Mouse (Mus musculus): ENCODE data around the gene Ypel4. TPM values are rescaled to one million over a fixed set of nuclear protein-coding genes. Genes with fewer than 3 reads are reported as not detected.

Gene Ypel4
- polyA plus RNA-seq, 1 experiment from 2014 or later, result 10.0 TPM

GRCm38 (mm10) chr2:84735346-84735920 is 1.6 kb downstream of the Ypel4 start:
- 0 out of 2 replicates have a peak overlapping the region, but pooled peaks have one; percentile 24 for H3K27ac ChIP-seq (ENCODE audit: low read depth, low read length)
- H3K4me3 ChIP-seq (ENCODE audit: low read length), result peak overlapping the region; percentile 42; the same call in 1 of the 2 replicates
- H3K4me2 ChIP-seq (replicated peaks; ENCODE audit: low read depth, low read length), result peak overlapping the region; percentile 46
- no peak for ATAC-seq (ENCODE audit: low FRiP score, low TSS enrichment)
- 14% methylated on average over 7 of the region's 7 CpGs for WGBS
- H3K36me3 ChIP-seq (ENCODE audit: control insufficient read depth, insufficient read depth, low read length), result peaks cover 8% of the 10 kb centered on the region
- no peaks in the 10 kb centered on the region for H3K27me3 ChIP-seq (ENCODE audit: control insufficient read depth, insufficient read depth, low read length)
- no peaks in the 10 kb centered on the region for H3K9me3 ChIP-seq (ENCODE audit: control insufficient read depth, low read length)
- H3K9ac ChIP-seq (ENCODE audit: low read depth, low read length), result peak overlapping the region; percentile 42; the same call in 1 of the 2 replicates
- peaks cover 61% of the 10 kb centered on the region for H3K4me1 ChIP-seq (ENCODE audit: control insufficient read depth, insufficient read depth, low read length)

- Histone ChIP-seq H3K27ac (ENCODE audit: low read depth, low read length) (peak overlapping the region; percentile 71; the same call in 1 of the 2 replicates), H3K9me3 (ENCODE audit: control insufficient read depth, low read length) (no peaks in the 10 kb centered on the region), H3K4me3 (ENCODE audit: low read length) (0 out of 2 replicates have a peak overlapping the region, but pooled peaks have one; percentile 1), H3K27me3 (ENCODE audit: control insufficient read depth, insufficient read depth, low read length) (no peaks in the 10 kb centered on the region), H3K4me2 (replicated peaks; ENCODE audit: low read depth, low read length) (peak overlapping the region; percentile 31), H3K4me1 (ENCODE audit: control insufficient read depth, insufficient read depth, low read length) (peaks cover 72% of the 10 kb centered on the region), H3K9ac (ENCODE audit: low read depth, low read length) (no peak overlapping the region; the same call in 1 of the 2 replicates), H3K36me3 (ENCODE audit: control insufficient read depth, insufficient read depth, low read length) (peaks cover 18% of the 10 kb centered on the region)
- 4% methylated on average over 27 of the region's 27 CpGs for WGBS
- no peak for ATAC-seq (ENCODE audit: low FRiP score, low TSS enrichment)
Observed at GRCm38 (mm10) chr2:84736312-84737161, 2.7 kb downstream of the Ypel4 start.

GRCm38 (mm10) chr2:84737451-84737925 is 3.6 kb downstream of the Ypel4 start:
- Histone ChIP-seq H3K27me3 (ENCODE audit: control insufficient read depth, insufficient read depth, low read length) (no peaks in the 10 kb centered on the region), H3K9ac (ENCODE audit: low read depth, low read length) (no peak overlapping the region; the same call in 1 of the 2 replicates), H3K36me3 (ENCODE audit: control insufficient read depth, insufficient read depth, low read length) (peaks cover 18% of the 10 kb centered on the region), H3K9me3 (ENCODE audit: control insufficient read depth, low read length) (no peaks in the 10 kb centered on the region), H3K27ac (ENCODE audit: low read depth, low read length) (peak overlapping the region; percentile 86), H3K4me1 (ENCODE audit: control insufficient read depth, insufficient read depth, low read length) (peaks cover 78% of the 10 kb centered on the region), H3K4me3 (ENCODE audit: low read length) (peak overlapping the region; percentile 5; the same call in 1 of the 2 replicates), H3K4me2 (replicated peaks; ENCODE audit: low read depth, low read length) (peak overlapping the region; percentile 31)
- ATAC-seq (ENCODE audit: low FRiP score, low TSS enrichment), result peak; percentile 53
- 3% methylated on average over 8 of the region's 8 CpGs for WGBS

- Histone ChIP-seq H3K4me1 (ENCODE audit: control insufficient read depth, insufficient read depth, low read length) (peaks cover 78% of the 10 kb centered on the region), H3K4me3 (ENCODE audit: low read length) (peak overlapping the region; percentile 9), H3K9me3 (ENCODE audit: control insufficient read depth, low read length) (no peaks in the 10 kb centered on the region), H3K27me3 (ENCODE audit: control insufficient read depth, insufficient read depth, low read length) (no peaks in the 10 kb centered on the region), H3K4me2 (replicated peaks; ENCODE audit: low read depth, low read length) (peak overlapping the region; percentile 28), H3K27ac (ENCODE audit: low read depth, low read length) (peak overlapping the region; percentile 86), H3K36me3 (ENCODE audit: control insufficient read depth, insufficient read depth, low read length) (peaks cover 18% of the 10 kb centered on the region), H3K9ac (ENCODE audit: low read depth, low read length) (peak overlapping the region; percentile 23; the same call in 1 of the 2 replicates)
- 1% methylated on average over 12 of the region's 12 CpGs for WGBS
- ATAC-seq (ENCODE audit: low FRiP score, low TSS enrichment), result peak; percentile 4; the same call in 1 of the 2 replicates
Observed at GRCm38 (mm10) chr2:84738271-84738911, 4.5 kb downstream of the Ypel4 start.

- Histone ChIP-seq H3K4me1 (ENCODE audit: control insufficient read depth, insufficient read depth, low read length) (peaks cover 62% of the 10 kb centered on the region), H3K4me3 (ENCODE audit: low read length) (peak overlapping the region; percentile 77), H3K27me3 (ENCODE audit: control insufficient read depth, insufficient read depth, low read length) (no peaks in the 10 kb centered on the region), H3K9ac (ENCODE audit: low read depth, low read length) (peak overlapping the region; percentile 97; the same call in 1 of the 2 replicates), H3K36me3 (ENCODE audit: control insufficient read depth, insufficient read depth, low read length) (peaks cover 18% of the 10 kb centered on the region), H3K27ac (ENCODE audit: low read depth, low read length) (peak overlapping the region; percentile 99; the same call in 1 of the 2 replicates), H3K9me3 (ENCODE audit: control insufficient read depth, low read length) (no peaks in the 10 kb centered on the region), H3K4me2 (replicated peaks; ENCODE audit: low read depth, low read length) (peak overlapping the region; percentile 97)
- no peak for ATAC-seq (ENCODE audit: low FRiP score, low TSS enrichment)
- WGBS, result 68% methylated on average over 15 of the region's 15 CpGs
Observed at GRCm38 (mm10) chr2:84740608-84741333, 6.9 kb downstream of the Ypel4 start.

DNA sequence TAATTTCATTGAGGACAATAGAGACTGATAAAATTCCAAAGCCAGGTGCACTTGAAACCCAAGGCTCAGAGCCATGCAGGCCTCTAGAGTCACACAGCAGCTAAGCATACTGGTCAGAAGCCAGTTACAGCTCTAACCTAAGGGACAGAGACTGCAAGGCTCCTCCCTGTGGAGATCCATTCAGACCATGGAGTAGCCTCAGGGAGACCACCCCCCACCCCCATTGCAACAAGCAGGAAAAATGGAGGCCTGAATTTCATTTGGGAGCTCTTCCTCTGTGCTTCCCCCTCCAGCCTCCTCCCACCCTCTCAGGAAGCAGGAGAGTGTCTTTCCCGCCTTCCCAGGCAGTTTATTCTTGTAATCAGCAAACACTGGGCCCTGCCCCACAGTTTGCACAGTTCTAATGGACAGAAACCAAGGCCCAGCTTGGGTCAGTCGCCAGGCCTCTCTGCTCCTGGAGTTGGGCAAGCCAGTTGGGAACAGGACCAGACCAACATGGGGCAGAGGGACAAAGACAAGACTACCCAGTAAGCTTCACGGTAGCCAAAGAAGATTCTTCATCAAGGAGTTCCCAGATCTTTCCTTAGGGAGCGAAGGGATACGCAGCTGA is 8.1 kb downstream of the Ypel4 start:
- H3K4me2 ChIP-seq (replicated peaks; ENCODE audit: low read depth, low read length), result peak overlapping the region; percentile 97
- no peaks in the 10 kb centered on the region for H3K27me3 ChIP-seq (ENCODE audit: control insufficient read depth, insufficient read depth, low read length)
- 2% methylated on average over 5 of the region's 5 CpGs for WGBS
- H3K36me3 ChIP-seq (ENCODE audit: control insufficient read depth, insufficient read depth, low read length), result peaks cover 18% of the 10 kb centered on the region
- H3K9ac ChIP-seq (ENCODE audit: low read depth, low read length), result peak overlapping the region; percentile 97
- no peaks in the 10 kb centered on the region for H3K9me3 ChIP-seq (ENCODE audit: control insufficient read depth, low read length)
- H3K4me3 ChIP-seq (ENCODE audit: low read length), result peak overlapping the region; percentile 77
- H3K4me1 ChIP-seq (ENCODE audit: control insufficient read depth, insufficient read depth, low read length), result peaks cover 52% of the 10 kb centered on the region
- no peak for ATAC-seq (ENCODE audit: low FRiP score, low TSS enrichment)
- peak overlapping the region; percentile 99 for H3K27ac ChIP-seq (ENCODE audit: low read depth, low read length)

GRCm38 (mm10) chr2:84742451-84743283 is 8.8 kb downstream of the Ypel4 start:
- Histone ChIP-seq H3K9me3 (ENCODE audit: control insufficient read depth, low read length) (no peaks in the 10 kb centered on the region), H3K36me3 (ENCODE audit: control insufficient read depth, insufficient read depth, low read length) (peaks cover 18% of the 10 kb centered on the region), H3K4me3 (ENCODE audit: low read length) (peak overlapping the region; percentile 77), H3K27me3 (ENCODE audit: control insufficient read depth, insufficient read depth, low read length) (no peaks in the 10 kb centered on the region), H3K4me2 (replicated peaks; ENCODE audit: low read depth, low read length) (peak overlapping the region; percentile 97), H3K4me1 (ENCODE audit: control insufficient read depth, insufficient read depth, low read length) (peaks cover 45% of the 10 kb centered on the region), H3K9ac (ENCODE audit: low read depth, low read length) (peak overlapping the region; percentile 97), H3K27ac (ENCODE audit: low read depth, low read length) (peak overlapping the region; percentile 99)
- WGBS, result under 1% methylated on average over 25 of the region's 26 CpGs
- peak; percentile 82 for ATAC-seq (ENCODE audit: low FRiP score, low TSS enrichment)

Data from kidney, embryonic 14.5 days (tissue).